Mouse (Mus musculus) intestine, embryonic 16.5 days (tissue): ENCODE results near the gene 9130019O22Rik. TPM values are rescaled to one million over a fixed set of nuclear protein-coding genes. Genes with fewer than 3 reads are reported as not detected.
"Not testable (repeated sequence)": the region's sequence is repeated elsewhere in the genome, so short reads cannot be mapped to it uniquely, and the experiment has no call there.

ENCODE experiments used
- ATAC-seq: fragments of 200-750 bp; cut with Nextera tagmentation; 2 replicates; pipeline ENCODE4 v1.8.0; 2017; ENCODE audit warnings: moderate TSS enrichment, moderate library complexity
- H3K27ac ChIP-seq: fragments of 300-500 bp; sonication (generic); 2 replicates; pipeline ENCODE4 v1.5.1; 2014; ENCODE audit warnings: mild to moderate bottlenecking, low read length
- H3K27me3 ChIP-seq: fragments of 300-500 bp; sonication (generic); replicated peaks from 2 replicates; pipeline ENCODE4 v1.6.1; 2014; ENCODE audit warnings: low read length, control low read depth, mixed read lengths; ENCODE audit not compliant: control insufficient read depth, insufficient read depth
- H3K36me3 ChIP-seq: fragments of 300-500 bp; sonication (generic); 2 replicates; pipeline ENCODE4 v1.6.1; 2014; ENCODE audit warnings: low read length, control low read depth; ENCODE audit not compliant: control insufficient read depth, insufficient read depth
- H3K4me1 ChIP-seq: fragments of 300-500 bp; sonication (generic); 2 replicates; pipeline ENCODE4 v1.6.1; 2014; ENCODE audit warnings: low read length, control low read depth, mixed read lengths; ENCODE audit not compliant: control insufficient read depth, insufficient read depth
- H3K4me2 ChIP-seq: fragments of 300-500 bp; sonication (generic); 2 replicates; pipeline ENCODE4 v1.6.1; 2014; ENCODE audit warnings: low read depth, low read length, control low read depth
- H3K4me3 ChIP-seq: fragments of 300-500 bp; sonication (generic); 2 replicates; pipeline ENCODE4 v1.5.1; 2014; ENCODE audit warnings: mild to moderate bottlenecking, low read length
- H3K9ac ChIP-seq: fragments of 300-500 bp; sonication (generic); 2 replicates; pipeline ENCODE4 v1.6.1; 2014; ENCODE audit warnings: low read depth, low read length
- H3K9me3 ChIP-seq: fragments of 300-500 bp; sonication (generic); 2 replicates; pipeline ENCODE4 v1.6.1; 2016; ENCODE audit warnings: low read length, control low read depth; ENCODE audit not compliant: control insufficient read depth
- WGBS: fragments of 180-500 bp; shearing (Covaris S2); extraction: QIAGEN DNeasy Blood & Tissue Kit; methylation state at CpG from one replicate; pipeline ENCODE4 v1.1.7; 2014; 5-methylcytosine and 5-hydroxymethylcytosine counted together
- polyA plus RNA-seq: library from polyadenylated mRNA; unstranded; fragments of >200 nt; fragmentation: Nextera tagmentation; extraction: Ambion mirVana; gene quantifications from 2 replicates; pipeline ENCODE4 v1.2.1, GENCODE M21; 2015

The 9130019O22Rik gene
- polyA plus RNA-seq, 1 experiment from 2014 or later, result 6.9 TPM

- peak; percentile 25 for ATAC-seq
- peaks cover 10% of the 10 kb centered on the region for H3K4me1 ChIP-seq
Observed at GRCm38 (mm10) chr7:127363475-127363921, 23.5 kb downstream of the 9130019O22Rik start.

DNA sequence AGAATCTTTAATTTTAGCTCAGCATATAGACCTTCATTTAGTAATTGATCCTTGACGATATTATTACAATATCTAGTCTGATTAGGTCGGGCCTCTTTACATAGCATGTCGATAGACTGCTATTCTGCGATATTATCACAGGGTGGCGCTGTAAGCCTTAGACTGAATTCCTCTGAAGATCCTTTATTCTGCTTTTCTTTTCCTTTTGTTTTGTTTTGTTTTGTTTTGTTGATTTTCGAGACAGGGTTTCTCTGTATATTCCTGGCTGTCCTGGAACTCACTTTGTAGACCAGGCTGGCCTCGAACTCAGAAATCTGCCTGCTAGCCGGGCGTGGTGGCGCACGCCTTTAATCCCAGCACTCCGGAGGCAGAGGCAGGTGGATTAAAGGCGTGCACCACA lies 24.5 kb downstream of the 9130019O22Rik start:
- not testable (repeated sequence) for H3K27me3 ChIP-seq, H3K36me3 ChIP-seq, H3K4me1 ChIP-seq, H3K27ac ChIP-seq, ATAC-seq, H3K9me3 ChIP-seq
- Histone ChIP-seq H3K4me3 (0 out of 2 replicates have a peak overlapping the region, but pooled peaks have one; percentile 21), H3K9ac (0 out of 2 replicates have a peak overlapping the region, but pooled peaks have one; percentile 40), H3K4me2 (peak overlapping the region; percentile 32; the same call in 1 of the 2 replicates)
- WGBS, result 23% methylated on average over 13 of the region's 13 CpGs

More at GRCm38 (mm10) chr7:127363475-127363921, 23.5 kb downstream of the 9130019O22Rik start:
- WGBS, result 4% methylated on average over 24 of the region's 24 CpGs
- peak overlapping the region; percentile 67 for H3K4me2 ChIP-seq
- peak overlapping the region; percentile 74 for H3K9ac ChIP-seq
- H3K4me3 ChIP-seq, result peak overlapping the region; percentile 49
- no peaks in the 10 kb centered on the region for H3K27me3 ChIP-seq
- H3K9me3 ChIP-seq, result no peaks in the 10 kb centered on the region
- peak overlapping the region; percentile 69 for H3K27ac ChIP-seq
- H3K36me3 ChIP-seq, result no peaks in the 10 kb centered on the region

- no peak overlapping the region for H3K4me3 ChIP-seq
- peak overlapping the region; percentile 66 for H3K27ac ChIP-seq
- H3K4me2 ChIP-seq, result no peak overlapping the region
- ATAC-seq, result peak; percentile 89
- H3K4me1 ChIP-seq, result peaks cover 10% of the 10 kb centered on the region
- no peaks in the 10 kb centered on the region for H3K36me3 ChIP-seq
- 38% methylated on average over 13 of the region's 13 CpGs for whole genome bisulfite sequencing
- H3K9ac ChIP-seq, result no peak overlapping the region
- no peaks in the 10 kb centered on the region for H3K9me3 ChIP-seq
- no peaks in the 10 kb centered on the region for H3K27me3 ChIP-seq
Observed at GRCm38 (mm10) chr7:127361449-127361848, 25.5 kb downstream of the 9130019O22Rik start.

- WGBS, result 46% methylated on average over 4 of the region's 4 CpGs
Observed at GRCm38 (mm10) chr7:127360265-127360664, 26.7 kb downstream of the 9130019O22Rik start.

GRCm38 (mm10) chr7:127358472-127358871 lies 28.5 kb downstream of the 9130019O22Rik start:
- no peaks in the 10 kb centered on the region for H3K36me3 ChIP-seq
- no peak overlapping the region for H3K27ac ChIP-seq
- H3K9me3 ChIP-seq, result no peaks in the 10 kb centered on the region
- no peak overlapping the region for H3K4me2 ChIP-seq
- H3K4me3 ChIP-seq, result no peak overlapping the region
- 75% methylated on average over 4 of the region's 4 CpGs for WGBS
- H3K9ac ChIP-seq, result no peak overlapping the region
- ATAC-seq, result no peak
- no peaks in the 10 kb centered on the region for H3K27me3 ChIP-seq
- peaks cover 6% of the 10 kb centered on the region for H3K4me1 ChIP-seq

More at GRCm38 (mm10) chr7:127360265-127360664, 26.7 kb downstream of the 9130019O22Rik start:
- Histone ChIP-seq H3K9me3 (no peaks in the 10 kb centered on the region), H3K4me3 (no peak overlapping the region), H3K27ac (0 out of 2 replicates have a peak overlapping the region, but pooled peaks have one; percentile 11), H3K9ac (no peak overlapping the region), H3K36me3 (no peaks in the 10 kb centered on the region), H3K4me1 (peaks cover 10% of the 10 kb centered on the region), H3K4me2 (no peak overlapping the region), H3K27me3 (no peaks in the 10 kb centered on the region)
- peak; percentile 72 for ATAC-seq

DNA sequence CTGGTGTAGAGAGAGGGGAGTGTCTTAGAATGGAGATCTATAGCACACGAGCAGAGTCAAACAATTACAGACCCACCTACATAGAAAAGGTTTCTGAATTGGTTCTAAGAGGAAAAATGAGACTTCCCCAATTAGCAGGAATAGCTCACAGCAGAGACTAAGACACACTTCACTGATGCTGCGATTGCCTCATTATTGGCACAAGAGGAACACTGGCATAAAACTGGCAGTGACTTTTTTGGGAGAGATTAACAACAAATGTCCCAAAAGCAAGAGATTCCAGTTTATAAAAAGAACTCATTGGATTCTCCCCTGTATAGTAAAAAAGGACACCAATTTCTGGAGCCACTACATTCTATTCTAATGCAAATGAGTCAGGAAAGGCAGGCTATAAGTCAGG lies 29.1 kb downstream of the 9130019O22Rik start:
- no peak for ATAC-seq
- H3K4me1 ChIP-seq, result peaks cover 4% of the 10 kb centered on the region; the same call in 1 of the 2 replicates
- H3K27me3 ChIP-seq, result no peaks in the 10 kb centered on the region
- no peak overlapping the region for H3K4me3 ChIP-seq
- 70% methylated on average over 2 of the region's 2 CpGs for WGBS
- no peak overlapping the region for H3K4me2 ChIP-seq
- H3K9ac ChIP-seq, result no peak overlapping the region
- H3K9me3 ChIP-seq, result no peaks in the 10 kb centered on the region
- H3K27ac ChIP-seq, result no peak overlapping the region
- no peaks in the 10 kb centered on the region for H3K36me3 ChIP-seq

DNA sequence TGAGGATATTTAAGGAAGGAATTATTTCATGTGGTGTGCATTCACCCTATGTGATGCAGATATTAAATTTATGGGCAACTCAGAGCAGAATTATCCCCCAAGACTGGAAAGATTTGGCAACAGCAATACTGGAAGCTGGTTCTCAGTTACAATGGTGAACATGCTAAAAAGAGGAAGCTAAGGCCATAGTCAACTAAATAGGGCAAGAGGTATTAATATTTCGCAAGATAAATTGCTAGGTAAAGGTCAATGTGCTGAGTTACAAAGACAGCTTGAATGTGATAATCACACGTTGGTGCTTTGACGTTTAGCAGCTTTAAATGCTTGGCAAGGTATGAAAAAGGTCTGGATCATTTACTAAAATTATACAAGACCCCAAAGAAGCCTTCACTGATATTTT lies 31.2 kb downstream of the 9130019O22Rik start:
- Histone ChIP-seq H3K36me3 (no peaks in the 10 kb centered on the region), H3K9me3 (no peaks in the 10 kb centered on the region), H3K9ac (no peak overlapping the region), H3K27ac (no peak overlapping the region), H3K4me2 (no peak overlapping the region), H3K4me3 (no peak overlapping the region), H3K27me3 (no peaks in the 10 kb centered on the region), H3K4me1 (no peaks in the 10 kb centered on the region)
- ATAC-seq, result peak; percentile 49; the same call in 1 of the 2 replicates
- 49% methylated on average over 3 of the region's 3 CpGs for WGBS

GRCm38 (mm10) chr7:127351230-127352004 lies 35.5 kb downstream of the 9130019O22Rik start:
- ATAC-seq, result no peak
- Histone ChIP-seq H3K27me3 (no peaks in the 10 kb centered on the region), H3K4me1 (peaks cover 6% of the 10 kb centered on the region; the same call in 1 of the 2 replicates), H3K27ac (no peak overlapping the region), H3K9ac (no peak overlapping the region), H3K4me2 (no peak overlapping the region), H3K9me3 (no peaks in the 10 kb centered on the region), H3K36me3 (no peaks in the 10 kb centered on the region), H3K4me3 (no peak overlapping the region)
- 87% methylated on average over 5 of the region's 5 CpGs for WGBS

GRCm38 (mm10) chr7:127346676-127347075 lies 40.3 kb downstream of the 9130019O22Rik start:
- no peak overlapping the region for H3K9ac ChIP-seq
- peak overlapping the region; percentile 97 for H3K27ac ChIP-seq
- peak overlapping the region; percentile 84 for H3K4me2 ChIP-seq
- H3K4me3 ChIP-seq, result peak overlapping the region; percentile 92
- peaks cover 25% of the 10 kb centered on the region for H3K4me1 ChIP-seq
- peak; percentile 64 for ATAC-seq
- H3K27me3 ChIP-seq, result no peaks in the 10 kb centered on the region
- H3K36me3 ChIP-seq, result peaks cover 12% of the 10 kb centered on the region
- 10% methylated on average over 8 of the region's 8 CpGs for WGBS
- no peaks in the 10 kb centered on the region for H3K9me3 ChIP-seq
